Mouse (Mus musculus): ENCODE results near the gene B4galt3. TPM values are rescaled to one million over a fixed set of nuclear protein-coding genes. Genes with fewer than 3 reads are reported as not detected.

Gene B4galt3
- total RNA-seq, 2 experiments from 2014 or later = 30.5 to 37.8 TPM

DNA sequence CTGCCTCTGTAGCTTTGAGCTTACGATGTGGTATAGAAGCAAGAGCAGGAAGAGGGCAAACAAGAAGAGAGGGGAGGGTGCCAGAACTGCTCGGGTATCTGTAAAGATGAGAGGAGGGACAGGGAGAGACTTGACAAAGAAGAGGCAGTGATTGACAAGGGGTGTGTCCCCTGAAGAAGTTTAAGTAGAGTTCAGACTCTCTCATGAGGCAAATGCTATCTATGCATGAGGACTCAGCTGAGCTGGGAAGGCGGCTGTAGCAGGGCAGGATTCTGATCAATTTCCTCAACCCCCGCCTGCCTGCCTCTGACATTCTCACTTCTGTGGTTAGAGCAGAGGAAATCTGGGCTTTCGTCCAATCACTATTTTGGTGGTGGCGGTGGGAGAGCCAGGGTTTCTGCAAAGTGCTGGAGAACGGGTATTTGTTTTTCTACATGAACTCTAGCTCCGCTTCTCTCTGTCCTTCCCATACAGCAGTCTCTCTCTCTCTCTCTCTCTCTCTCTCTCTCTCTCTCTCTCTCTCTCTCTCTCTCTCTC is 7.5 kb upstream of the B4galt3 start:
- DNase-seq (ENCODE audit: low spot score in 2 of 2) = no peak

DNA sequence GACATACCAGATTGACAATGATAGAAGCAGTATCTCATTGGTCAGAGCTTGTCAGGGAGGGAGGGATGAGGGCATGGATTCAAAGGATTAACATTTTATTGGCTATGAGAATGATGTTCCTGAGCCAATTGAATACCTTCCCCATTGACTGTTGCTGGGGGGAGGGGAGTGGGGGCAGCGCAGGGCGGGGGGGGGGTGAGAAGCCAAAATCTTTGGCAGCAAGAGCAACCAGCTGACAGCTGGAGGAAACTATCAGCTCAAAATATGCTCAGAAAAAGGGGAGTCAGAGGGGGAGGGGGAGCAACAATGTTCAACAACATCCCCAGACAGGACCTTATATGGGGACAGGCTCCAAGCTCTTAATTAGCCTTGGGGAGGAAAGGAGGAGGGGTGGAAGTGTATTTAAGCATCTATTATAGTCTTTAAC is 6.9 kb upstream of the B4galt3 start:
- DNase-seq (ENCODE audit: low spot score in 2 of 2) = no peak

DNA sequence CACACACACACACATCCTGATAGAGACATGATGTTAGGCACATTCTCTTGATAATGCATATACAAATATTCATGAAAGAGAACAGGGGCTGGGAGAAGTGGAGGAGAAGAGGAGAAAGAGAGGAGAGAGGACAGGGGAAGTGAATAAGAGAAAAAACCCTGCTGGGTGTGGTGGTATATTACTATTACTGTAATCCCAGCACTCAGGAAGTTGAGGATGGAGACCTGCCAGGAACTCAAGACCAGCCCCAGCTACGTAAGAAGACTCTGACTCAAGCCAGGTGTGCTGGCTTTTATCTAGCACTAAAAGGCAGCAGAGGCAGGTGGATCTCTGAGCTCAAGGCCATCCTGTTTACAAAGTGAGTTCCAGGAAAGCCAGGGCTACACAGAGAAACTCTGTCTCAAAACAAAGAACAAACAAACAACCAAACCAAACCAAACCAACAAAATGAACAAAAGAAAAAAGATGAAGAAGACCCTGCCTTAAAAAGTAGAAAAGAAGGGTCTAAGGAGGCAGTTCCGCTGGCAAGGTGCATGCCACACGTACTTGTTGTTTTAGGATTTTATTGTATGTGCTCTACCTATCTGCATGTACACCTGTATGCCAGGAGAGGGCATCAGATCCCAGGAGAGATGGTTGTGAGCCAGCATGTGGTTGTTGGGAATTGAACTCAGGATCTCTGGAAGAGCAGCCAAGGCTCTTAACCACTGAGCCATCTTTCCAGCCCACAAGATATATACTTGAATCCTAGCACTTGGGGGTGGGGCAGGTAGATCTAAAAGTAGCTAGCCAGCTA is 6.3 kb upstream of the B4galt3 start:
- DNase-seq (ENCODE audit: low spot score in 2 of 2) = no peak

DNA sequence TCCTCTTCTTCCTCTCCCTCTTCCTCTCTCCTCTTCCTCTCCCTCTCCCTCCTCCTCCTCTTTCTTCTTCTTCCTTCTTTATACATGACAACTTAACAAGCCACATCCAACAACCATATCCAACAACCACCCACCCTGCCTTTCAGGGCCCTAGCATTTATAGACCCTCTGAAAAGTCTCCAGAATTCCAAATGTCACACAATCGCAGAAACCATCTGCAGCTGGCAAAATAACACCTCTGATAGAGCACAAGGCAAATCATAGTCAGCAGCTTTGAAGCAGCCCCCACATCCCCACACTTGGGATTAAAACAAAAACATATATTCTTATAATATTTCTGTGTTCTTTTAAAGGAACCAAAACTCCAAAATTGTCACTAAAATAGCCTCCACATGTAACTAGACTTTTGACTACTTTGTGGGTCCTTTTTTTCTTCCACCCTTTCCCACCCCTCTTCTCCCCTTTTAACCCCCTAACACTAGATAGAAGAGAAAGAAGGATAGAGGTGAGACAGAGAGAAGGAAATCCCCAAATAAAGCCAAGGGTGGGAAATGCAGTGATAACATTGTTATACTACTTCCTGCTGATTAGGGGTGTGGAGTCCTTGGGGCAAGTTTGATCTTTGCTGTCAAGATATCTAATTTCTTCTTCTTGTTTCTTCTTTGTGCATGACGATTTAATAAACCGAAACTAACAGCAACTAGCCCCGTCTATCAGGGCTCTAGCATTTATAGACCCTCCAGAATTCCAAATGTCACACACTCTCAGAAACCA is 4.0 kb upstream of the B4galt3 start:
- DNase-seq (ENCODE audit: low spot score in 2 of 2) = no peak

DNA sequence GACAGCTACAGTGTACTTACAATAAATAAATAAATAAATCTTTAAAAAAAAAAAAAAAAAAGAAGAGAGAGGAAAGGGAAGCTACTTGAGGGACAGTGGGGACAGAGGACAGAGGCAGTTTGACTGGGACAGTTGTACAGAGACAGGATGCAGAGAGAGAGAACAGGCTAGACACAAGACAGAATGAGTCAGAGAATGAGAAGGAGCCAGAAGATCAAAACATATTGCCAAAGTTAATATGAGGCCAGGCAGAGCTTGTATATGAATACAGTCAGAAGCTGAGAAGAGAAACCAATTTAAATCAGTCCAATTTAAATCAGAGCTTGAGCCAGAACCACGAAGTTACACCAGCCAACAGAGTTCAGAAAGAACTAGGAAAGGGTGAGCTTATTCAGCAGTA is 1.8 kb upstream of the B4galt3 start:
- no peak for DNase-seq (ENCODE audit: low spot score in 2 of 2)

DNA sequence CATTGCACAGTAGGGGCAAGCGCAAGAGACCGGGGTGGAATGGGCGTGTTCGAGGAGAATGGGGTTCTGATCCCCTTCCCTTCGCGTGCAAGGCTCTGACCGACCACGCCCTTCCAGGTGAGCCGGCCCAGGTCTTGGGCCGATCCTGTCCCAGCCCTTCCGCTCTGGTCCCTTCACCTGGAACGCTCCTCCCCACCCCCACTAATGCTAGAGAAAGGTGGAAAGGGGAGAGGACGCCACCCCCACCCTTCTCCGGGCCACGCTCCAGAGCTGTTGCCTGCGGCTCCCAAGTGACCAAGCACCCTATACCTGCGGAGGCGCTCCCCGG is 409 bp downstream of the B4galt3 start:
- no peak for DNase-seq (ENCODE audit: low spot score in 2 of 2)

DNA sequence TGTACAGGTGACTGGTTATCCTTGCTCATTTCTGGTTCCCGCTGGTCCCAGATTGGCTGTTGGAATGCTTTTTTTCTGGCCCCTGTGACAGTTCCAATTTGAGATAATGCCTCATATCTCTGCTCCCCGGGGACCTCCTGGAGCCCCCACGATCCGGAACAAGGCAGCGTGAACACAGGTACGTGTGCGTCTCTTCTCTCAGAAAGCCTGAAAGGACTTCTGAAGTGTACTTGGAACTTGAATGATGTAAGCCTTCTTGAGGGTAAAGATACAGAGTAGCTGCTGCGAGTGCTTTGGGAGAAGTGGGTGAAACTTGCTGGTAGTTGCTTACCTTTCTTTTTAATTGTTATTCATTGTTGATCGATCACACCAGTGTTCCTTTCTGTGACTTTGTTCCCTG is 1.1 kb downstream of the B4galt3 start:
- no peak for DNase-seq (ENCODE audit: low spot score in 2 of 2)

DNA sequence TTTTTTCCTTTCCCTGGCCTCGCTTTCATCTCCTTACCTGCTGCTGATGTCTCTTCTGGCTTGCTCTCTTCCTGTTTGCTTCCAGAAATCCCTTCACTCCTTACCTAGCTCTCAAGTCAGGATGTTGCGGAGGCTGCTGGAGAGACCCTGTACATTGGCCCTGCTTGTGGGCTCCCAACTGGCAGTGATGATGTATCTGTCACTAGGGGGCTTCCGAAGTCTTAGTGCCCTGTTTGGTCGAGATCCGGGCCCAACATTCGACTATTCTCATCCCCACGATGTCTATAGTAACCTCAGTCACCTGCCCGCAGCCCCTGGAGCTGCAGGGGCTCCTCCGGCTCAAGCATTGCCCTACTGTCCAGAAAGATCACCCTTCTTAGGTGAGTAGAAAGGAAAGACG is 1.5 kb downstream of the B4galt3 start:
- DNase-seq (ENCODE audit: low spot score in 2 of 2) = no peak

DNA sequence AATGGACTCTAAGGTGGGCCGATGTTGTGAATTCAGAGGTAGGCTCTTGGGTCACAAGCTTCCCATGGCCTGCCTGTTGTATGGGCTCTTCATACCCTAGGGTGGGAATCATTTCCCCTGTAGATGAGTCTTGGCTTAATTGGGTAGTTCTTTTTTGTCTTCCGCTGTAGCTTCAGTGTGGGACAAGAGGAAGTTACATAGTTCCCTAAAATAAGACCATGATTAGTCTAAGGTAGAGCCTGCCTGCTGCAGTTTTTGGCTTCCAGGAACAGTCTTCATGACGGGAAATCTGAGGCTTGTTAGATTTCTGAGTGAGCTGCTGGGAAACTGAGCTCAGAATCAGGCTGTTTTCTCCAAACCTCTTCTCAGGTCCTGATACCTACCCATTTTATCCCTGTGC is 2.0 kb downstream of the B4galt3 start:
- no peak for DNase-seq (ENCODE audit: low spot score in 2 of 2)

DNA sequence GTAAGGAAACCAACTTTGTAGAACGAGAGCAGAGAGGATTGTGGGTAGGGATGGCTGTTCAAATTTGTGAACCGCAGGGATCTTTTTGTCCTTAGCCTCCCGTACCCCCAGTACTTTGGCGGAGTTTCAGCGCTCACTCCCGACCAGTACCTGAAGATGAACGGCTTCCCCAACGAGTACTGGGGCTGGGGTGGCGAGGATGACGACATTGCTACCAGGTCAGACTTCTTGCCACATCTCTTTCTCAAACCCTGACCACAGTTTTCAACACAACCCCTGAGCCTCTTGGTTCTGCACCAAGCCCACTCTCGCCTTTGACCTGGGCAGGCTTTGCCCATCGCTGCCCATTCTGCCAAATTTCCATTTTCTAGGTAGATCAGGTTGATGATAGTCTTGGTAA is 4.0 kb downstream of the B4galt3 start:
- DNase-seq (ENCODE audit: low spot score in 2 of 2) = no peak

DNA sequence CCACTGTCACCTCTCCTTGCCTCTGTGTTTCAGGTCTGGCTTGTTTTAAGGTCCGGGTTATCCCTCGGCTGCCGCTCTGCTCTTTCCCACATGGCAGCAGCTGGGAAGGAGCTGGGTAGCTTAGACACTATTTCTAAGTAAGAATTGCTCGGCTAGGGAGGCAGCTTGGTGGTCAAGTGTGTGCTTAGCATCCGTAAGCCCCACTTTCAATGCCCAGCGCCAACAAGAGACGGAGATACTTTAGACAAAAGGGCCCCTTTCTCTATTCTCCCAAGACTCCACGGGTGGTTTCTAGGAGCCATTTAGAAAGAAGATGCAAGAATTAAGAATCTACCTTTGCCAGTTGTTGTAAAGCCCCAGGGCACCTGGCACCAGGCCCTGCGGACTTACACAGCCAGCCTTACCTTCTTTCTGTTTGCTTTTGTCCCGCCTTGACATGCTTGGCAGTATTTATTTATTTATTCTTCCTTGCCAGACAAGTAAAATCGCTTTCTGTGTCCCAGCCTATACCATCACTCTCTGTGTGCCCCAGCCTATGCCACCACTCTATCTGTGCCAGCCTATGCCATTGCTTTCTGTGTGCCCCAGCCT is 5.1 kb downstream of the B4galt3 start:
- DNase-seq (ENCODE audit: low spot score in 2 of 2) = no peak

DNA sequence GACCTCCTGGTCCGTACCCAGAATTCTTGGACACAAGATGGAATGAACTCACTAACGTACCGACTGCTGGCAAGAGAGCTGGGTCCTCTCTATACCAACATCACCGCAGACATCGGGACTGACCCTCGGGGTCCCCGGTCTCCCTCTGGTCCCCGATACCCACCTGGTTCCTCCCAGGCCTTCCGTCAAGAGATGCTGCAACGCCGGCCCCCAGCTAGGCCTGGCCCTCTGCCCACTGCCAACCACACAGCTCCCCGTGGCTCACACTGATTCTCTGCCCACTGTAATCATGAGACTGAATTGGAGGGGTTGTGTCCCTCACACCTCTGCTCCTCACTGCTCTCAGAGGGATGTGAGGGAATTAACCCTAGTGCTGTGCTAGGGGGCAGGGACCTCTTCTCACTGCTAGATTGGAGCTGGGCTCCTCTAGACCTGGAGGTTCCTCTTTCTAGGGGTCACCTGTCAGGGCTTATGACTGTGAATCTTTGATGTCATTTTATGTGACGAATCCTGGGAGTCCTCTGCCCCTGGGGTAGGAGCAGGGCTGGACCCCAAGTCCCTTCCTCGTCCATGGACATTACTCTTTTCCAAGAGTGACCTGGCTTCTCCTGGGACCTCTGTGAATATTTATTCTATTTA is 6.1 kb downstream of the B4galt3 start:
- no peak for DNase-seq (ENCODE audit: low spot score in 2 of 2)

DNA sequence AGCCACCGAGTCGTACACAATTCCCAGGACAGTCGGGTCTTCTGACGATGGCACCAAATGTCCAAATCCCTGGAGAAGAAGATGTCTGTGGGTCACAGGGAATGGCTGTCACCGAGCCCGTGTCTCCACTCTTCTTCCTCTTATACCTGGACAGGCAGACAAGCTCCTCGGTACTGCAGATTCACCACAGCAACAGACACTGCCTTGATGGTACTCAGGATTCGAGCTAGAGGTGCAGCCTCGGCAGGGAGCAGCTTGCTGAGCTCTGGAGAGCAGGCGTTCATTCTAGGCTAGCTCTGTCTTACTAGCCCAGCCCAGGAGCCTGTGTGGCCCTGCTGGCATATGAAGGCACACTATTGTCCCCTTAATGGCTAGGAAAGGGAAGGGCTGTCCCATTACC is 7.6 kb downstream of the B4galt3 start:
- peak in 1 of 2 experiments; percentile 14 for DNase-seq (ENCODE audit: low spot score in 2 of 2)

DNA sequence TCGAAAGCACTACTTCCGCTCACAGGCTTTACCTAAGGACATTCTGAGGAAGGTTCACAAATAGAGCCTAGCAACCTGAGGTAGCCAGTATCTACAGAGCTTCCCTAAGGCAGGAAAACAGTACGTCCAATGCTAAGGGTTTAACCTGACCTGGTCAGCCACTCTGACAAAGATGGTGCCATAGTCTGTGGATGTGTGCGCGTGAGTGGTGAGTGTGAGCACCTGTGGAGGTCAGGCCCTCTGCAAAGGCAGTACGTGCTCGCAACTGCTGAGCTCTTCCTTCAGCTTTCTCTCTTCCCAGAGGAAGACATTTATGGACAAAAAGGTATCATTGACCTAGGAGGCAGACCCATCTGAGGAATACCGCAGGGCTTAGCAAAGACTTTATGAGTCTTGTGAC is 8.3 kb downstream of the B4galt3 start:
- peak in 1 of 2 experiments; percentile 9 for DNase-seq (ENCODE audit: low spot score in 2 of 2)

DNA sequence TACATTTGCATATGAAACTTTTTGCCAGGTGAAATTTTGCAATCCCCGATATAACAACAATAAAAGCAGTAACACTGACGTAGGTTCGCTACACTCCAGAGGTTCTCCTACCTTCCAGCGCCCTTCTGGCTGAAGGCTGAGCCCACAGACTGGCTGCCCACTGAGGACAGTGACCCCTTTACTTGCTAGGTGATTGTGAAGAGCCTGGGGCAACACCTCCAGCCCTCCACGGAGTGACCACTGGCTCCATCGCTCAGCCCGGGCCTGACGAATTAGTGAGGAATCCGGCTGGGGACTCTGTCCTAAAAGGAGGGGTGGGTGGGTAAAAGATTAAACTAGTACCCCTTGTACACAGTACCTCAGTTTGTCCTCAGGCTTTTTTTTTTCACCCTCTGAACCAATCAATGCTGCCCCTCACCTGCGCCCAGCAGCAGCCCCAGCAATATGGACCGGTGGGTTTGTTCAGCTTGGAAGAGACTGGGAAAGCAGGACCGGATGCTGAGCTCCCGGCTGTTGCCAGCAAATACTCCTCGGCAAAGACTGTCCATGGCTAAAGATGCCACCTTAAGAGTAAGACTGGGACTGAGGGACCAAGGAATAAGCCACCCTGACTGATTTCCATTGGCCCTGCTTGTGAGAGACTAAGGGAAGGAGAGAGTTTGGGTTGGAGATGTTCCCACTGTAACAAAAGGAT is 9.0 kb downstream of the B4galt3 start:
- peak in 1 of 2 experiments; percentile 18 for DNase-seq (ENCODE audit: low spot score in 2 of 2)

DNA sequence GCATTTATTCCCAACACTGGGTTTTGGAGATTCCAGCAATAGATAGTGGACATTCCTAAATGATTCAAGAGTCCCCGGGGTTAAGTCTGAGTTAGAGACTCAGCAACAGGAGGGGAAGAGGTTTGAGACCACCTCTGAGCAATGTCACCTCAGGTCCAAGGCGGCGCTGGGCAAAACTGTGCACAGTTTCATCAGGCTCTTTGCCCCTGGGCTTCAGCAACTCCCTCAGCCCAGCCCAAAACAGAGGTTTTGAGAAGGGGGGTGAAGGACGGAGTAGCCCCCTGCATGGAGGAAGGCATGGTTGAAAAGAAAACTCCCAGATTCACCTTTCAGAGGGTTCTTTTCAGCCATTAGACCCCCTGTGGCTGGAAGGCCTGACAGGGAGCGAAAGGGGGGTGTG is 9.6 kb downstream of the B4galt3 start:
- peak in 1 of 2 experiments; percentile 16 for DNase-seq (ENCODE audit: low spot score in 2 of 2)

DNA sequence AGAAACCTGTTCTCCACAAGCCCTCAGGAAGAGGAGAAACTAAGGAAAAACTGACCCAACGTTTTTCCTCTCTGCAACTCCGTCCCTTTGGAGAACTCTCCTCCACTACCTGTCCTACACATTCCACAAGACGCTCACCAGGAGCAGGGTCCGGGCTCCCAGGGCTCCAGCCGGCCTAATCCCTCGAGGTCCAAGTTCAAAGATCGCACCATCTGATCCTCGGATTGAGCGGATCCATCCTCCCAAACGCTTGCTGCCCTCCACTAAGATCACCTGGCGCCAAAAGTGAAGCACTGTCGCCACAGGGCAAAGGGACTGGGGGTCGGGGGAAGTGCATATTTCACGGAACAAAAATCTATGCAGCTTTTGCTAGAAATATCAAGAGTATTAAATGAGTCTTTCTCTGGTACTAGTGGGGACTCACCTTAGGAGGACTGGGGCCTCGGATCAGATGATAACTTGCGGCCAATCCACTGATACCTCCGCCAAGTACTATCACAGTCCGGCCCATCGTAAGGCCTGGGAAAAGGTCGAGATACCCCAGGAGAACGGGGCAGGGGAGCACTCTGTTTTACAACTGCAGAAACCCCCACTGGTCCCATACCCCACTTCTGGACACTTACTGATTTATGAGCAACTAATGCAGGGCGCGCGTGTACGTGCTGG is 10.3 kb downstream of the B4galt3 start:
- DNase-seq (ENCODE audit: low spot score in 2 of 2) = peak in 1 of 2 experiments; percentile 16

DNA sequence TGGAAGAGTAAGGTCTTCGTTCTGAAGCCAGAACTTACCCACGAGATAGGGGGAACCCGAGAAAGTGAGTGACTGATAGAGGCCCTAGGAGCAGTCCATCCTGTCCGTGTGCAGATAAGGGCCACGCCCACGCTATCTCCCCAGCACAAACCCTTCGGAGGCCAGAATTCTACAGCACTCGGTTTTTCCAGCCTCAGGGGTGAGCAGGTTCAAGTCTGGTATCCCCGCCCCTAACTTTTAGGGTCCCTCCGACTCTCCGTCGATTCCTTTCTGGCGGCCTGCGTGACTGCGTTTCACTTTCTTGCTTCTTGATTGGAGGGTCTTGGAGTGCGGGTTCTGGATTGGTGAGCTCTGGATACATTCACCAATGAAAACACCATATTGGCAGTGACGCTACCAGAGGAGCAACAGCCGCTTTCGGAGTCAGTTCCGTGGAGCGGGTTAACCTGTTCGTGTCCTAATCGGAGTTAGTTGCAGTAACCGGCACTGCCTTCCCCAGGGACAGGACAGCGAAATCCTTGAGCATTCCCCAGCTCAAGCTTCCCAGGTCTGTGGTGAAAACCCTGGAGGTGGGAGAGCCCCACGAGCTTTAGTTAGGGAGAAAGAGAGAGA is 10.9 kb downstream of the B4galt3 start, which contains the start of gene Ppox:
TSS of gene Ppox (minus strand) at position 271 of the 612 bp plus-strand sequence.
- peak; percentile 74 to 79 for DNase-seq (ENCODE audit: low spot score in 2 of 2)

DNA sequence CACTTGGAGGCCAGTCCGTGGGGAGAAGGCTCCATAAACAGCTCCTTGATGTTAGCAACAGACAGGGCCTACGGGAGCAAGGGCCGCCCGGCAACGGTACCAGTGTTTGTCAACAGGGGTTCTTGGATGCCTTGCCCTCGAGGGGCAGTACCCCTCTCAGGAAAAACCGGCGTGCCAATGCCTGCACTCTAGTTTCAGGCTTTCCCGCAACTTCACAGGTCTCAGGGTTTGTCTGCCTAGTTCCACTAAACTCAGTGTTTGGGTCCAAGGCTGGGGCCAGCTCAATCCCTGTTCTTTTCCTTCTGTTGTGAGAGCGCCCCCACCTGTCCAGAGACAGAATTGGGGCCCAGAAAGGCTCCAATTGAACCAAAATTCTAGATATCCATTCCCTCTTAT is 11.4 kb downstream of the B4galt3 start:
- DNase-seq (ENCODE audit: low spot score in 2 of 2) = peak; percentile 82 to 85
